Mouse (Mus musculus) bone marrow, adult 2 months (tissue): ENCODE measurements at regions not wholly inside any gene's neighbourhood (a gene's known extent, or its start where the extent isn't known, plus 50 kb on each side); places are given as distances from the start of the nearest gene placed in this dataset.

ENCODE experiments used
- H3K27ac ChIP-seq: fragments of 200-500 bp; 2 replicates; pipeline ENCODE4 v1.5.1; 2012; ENCODE audit warnings: low read depth, mild to moderate bottlenecking, control low read depth, inconsistent platforms, low read length; ENCODE audit not compliant: control insufficient read depth, poor library complexity, insufficient read depth
- H3K4me1 ChIP-seq: fragments of 200-500 bp; 2 replicates; pipeline ENCODE4 v1.6.1; 2011; ENCODE audit warnings: low read length; ENCODE audit not compliant: control insufficient read depth, insufficient read depth
- H3K4me3 ChIP-seq: fragments of 200-500 bp; replicated peaks from 2 replicates; pipeline ENCODE3; 2011; ENCODE audit warnings: mild to moderate bottlenecking, low read depth, low read length, control low read depth; ENCODE audit not compliant: control insufficient read depth
- CTCF ChIP-seq: fragments of 200-500 bp; IDR thresholded peaks from 2 replicates; pipeline ENCODE4 v1.5.1; 2011; ENCODE audit warnings: low read length, control low read depth; ENCODE audit not compliant: control insufficient read depth, insufficient read depth
- POLR2A ChIP-seq: fragments of 200-500 bp; IDR thresholded peaks from 2 replicates; pipeline ENCODE4 v1.6.1; 2011; ENCODE audit warnings: low read depth, mild to moderate bottlenecking, control low read depth, low read length, borderline replicate concordance; ENCODE audit not compliant: control insufficient read depth
- whole genome bisulfite sequencing: fragments of 180-500 bp; shearing (Covaris S2); methylation state at CpG from one replicate; pipeline ENCODE4 v1.1.7; 2018; 5-methylcytosine and 5-hydroxymethylcytosine counted together

DNA sequence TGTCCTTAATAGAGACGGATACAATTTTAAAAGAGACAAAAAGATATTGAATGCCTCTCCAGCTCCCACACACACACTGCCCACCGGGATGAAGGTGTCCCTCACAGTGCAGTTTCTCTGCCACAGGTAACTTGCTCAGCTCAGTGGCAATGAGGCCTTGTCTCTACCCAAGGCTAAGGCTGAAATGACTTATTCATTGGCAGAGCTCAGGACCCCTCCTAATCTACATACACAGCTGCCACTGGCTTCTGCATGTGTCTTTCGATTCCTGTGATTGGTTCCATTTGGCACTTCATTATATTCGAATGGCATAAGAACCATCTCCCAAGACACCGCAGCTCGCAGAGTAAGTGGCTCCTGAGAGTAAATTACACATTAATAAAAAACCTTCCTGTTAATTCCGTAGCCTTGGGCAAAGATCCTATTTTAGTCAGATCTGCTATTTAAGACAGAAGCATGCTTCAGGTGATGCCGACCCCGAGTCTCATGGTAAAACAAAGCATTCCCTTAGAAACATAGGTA, 122.2 kb downstream of the Rap2a start:
- WGBS = 76% methylated on average over 9 of the region's 9 CpGs
- no peak overlapping the region for H3K4me3 ChIP-seq
- TF ChIP-seq POLR2A = no peak
- no peak for TF ChIP-seq CTCF
- no peak overlapping the region for H3K27ac ChIP-seq
- peaks cover 2% of the 10 kb centered on the region for H3K4me1 ChIP-seq

- H3K4me1 ChIP-seq = peaks cover 2% of the 10 kb centered on the region
- TF ChIP-seq CTCF (no peak), POLR2A (no peak)
- WGBS = 64% methylated on average over 7 of the region's 7 CpGs
- no peak overlapping the region for H3K27ac ChIP-seq
- no peak overlapping the region for H3K4me3 ChIP-seq
These were observed 123.3 kb downstream of the Rap2a start for GRCm38 (mm10) chr14:120601510-120601909.

- WGBS = 77% methylated on average over 6 of the region's 6 CpGs
- peaks cover 2% of the 10 kb centered on the region for H3K4me1 ChIP-seq
These were observed 125.7 kb downstream of the Rap2a start for GRCm38 (mm10) chr14:120603849-120604492.

GRCm38 (mm10) chr14:120607801-120608200, 129.6 kb downstream of the Rap2a start:
- Histone ChIP-seq H3K4me3 (no peak overlapping the region), H3K4me1 (no peaks in the 10 kb centered on the region), H3K27ac (no peak overlapping the region)
- no peak for TF ChIP-seq POLR2A
- TF ChIP-seq CTCF = no peak
- 78% methylated on average over 3 of the region's 3 CpGs for WGBS

More at GRCm38 (mm10) chr14:120603849-120604492, 125.7 kb downstream of the Rap2a start:
- Histone ChIP-seq H3K4me3 (no peak overlapping the region), H3K27ac (no peak overlapping the region)
- TF ChIP-seq POLR2A (no peak), CTCF (no peak)

GRCm38 (mm10) chr14:120611311-120611710, 133.1 kb downstream of the Rap2a start:
- TF ChIP-seq CTCF = no peak
- no peak for TF ChIP-seq POLR2A
- Histone ChIP-seq H3K4me3 (no peak overlapping the region), H3K27ac (no peak overlapping the region), H3K4me1 (no peaks in the 10 kb centered on the region)
- WGBS = 80% methylated on average over 1 of the region's 1 CpGs

DNA sequence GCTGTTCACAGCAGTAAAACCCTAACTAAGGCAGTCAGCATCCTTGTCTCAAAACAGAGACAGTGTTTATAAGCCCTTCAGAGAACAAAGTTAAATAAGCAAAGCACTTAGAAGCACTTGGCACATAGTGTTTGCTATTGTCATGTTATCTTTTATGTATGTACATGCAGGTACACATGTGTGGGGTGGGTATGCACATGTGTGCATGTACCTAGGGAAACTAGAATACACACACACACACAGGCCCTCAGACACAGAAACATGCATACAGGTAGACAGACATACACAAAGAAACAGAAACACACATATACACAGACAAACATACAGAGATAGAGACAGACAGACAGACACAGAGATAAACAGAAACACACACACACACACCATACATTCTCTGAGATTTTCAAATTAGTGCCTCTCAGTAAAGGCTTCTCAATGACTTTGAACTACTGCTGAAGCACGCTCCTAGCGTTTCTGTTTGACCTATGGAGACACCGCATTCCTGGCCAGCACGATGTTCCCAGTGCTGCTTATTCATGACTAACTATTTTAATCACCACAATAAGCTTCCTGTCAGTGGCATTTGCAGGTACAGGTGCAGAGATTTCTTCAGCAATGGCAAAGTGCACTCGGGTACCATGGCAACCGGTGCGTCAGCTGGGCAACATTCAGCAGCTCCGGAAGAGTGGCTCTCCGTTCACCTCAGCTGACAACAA, 148.1 kb downstream of the Rap2a start:
- Histone ChIP-seq H3K27ac (no peak overlapping the region), H3K4me1 (no peaks in the 10 kb centered on the region), H3K4me3 (no peak overlapping the region)
- no peak for TF ChIP-seq CTCF
- no peak for TF ChIP-seq POLR2A
- 83% methylated on average over 9 of the region's 9 CpGs for WGBS

GRCm38 (mm10) chr14:120626936-120627277, 148.7 kb downstream of the Rap2a start:
- no peaks in the 10 kb centered on the region for H3K4me1 ChIP-seq
- no peak for TF ChIP-seq CTCF
- no peak for TF ChIP-seq POLR2A
- no peak overlapping the region for H3K27ac ChIP-seq
- no peak overlapping the region for H3K4me3 ChIP-seq
- WGBS = 78% methylated on average over 4 of the region's 4 CpGs

DNA sequence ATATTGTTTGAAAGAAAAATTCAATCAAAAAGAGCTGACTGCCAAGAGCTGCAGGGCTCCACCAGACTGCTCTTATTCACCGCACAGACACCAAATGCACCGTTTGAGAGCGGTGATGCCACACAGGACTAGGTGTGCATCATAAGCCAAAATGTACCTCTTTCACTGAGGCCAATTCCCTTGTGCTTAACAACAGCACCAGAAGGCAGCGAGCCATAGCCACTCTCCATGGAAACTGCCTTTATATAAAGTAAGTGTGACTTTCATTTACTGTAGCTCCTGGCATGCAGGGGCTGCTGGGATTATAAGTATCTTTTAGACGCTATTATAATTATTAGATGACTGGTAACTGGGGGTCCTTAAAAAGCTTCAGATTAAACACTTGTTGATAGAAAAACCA, 154.5 kb downstream of the Rap2a start:
- H3K4me3 ChIP-seq = no peak overlapping the region
- TF ChIP-seq POLR2A (no peak), CTCF (no peak)
- no peak overlapping the region for H3K27ac ChIP-seq
- H3K4me1 ChIP-seq = no peaks in the 10 kb centered on the region
- WGBS = 83% methylated on average over 5 of the region's 5 CpGs
